Mouse (Mus musculus) heart, postnatal 0 days (tissue): ENCODE data around the gene Plch1. TPM values are rescaled to one million over a fixed set of nuclear protein-coding genes. Genes with fewer than 3 reads are reported as not detected.

Experiments used
- ATAC-seq: fragments of 200-750 bp; cut with Nextera tagmentation; 2 replicates; pipeline ENCODE4 v1.8.0; 2017; ENCODE audit warnings: low read depth, moderate number of reproducible peaks, moderate library complexity; ENCODE audit not compliant: insufficient read depth
- DNase-seq: peaks from one replicate; pipeline ENCODE4 v3.0.0-alpha.2; 2016; ENCODE audit warnings: low spot score
- H3K27ac ChIP-seq: fragments of 300-500 bp; sonication (generic); 2 replicates; pipeline ENCODE4 v1.5.1; 2014; ENCODE audit warnings: low read depth, mild to moderate bottlenecking
- H3K27me3 ChIP-seq: fragments of 300-500 bp; sonication (generic); 2 replicates; pipeline ENCODE4 v1.6.1; 2014; ENCODE audit warnings: low read length, mixed read lengths; ENCODE audit not compliant: control insufficient read depth, insufficient read depth
- H3K36me3 ChIP-seq: fragments of 300-500 bp; sonication (generic); replicated peaks from 2 replicates; pipeline ENCODE4 v1.6.1; 2014; ENCODE audit warnings: low read length, mixed read lengths; ENCODE audit not compliant: control insufficient read depth, insufficient read depth
- H3K4me1 ChIP-seq: fragments of 300-500 bp; sonication (generic); 2 replicates; pipeline ENCODE4 v1.6.1; 2014; ENCODE audit warnings: antibody characterized with exemption; ENCODE audit not compliant: control insufficient read depth, insufficient read depth
- H3K4me2 ChIP-seq: fragments of 300-500 bp; sonication (generic); 2 replicates; pipeline ENCODE4 v1.6.1; 2014; ENCODE audit warnings: low read depth, mild to moderate bottlenecking, low read length, moderate library complexity
- H3K4me3 ChIP-seq: fragments of 300-500 bp; sonication (generic); 2 replicates; pipeline ENCODE4 v1.5.1; 2014; ENCODE audit warnings: low read depth, low read length
- H3K9ac ChIP-seq: fragments of 300-500 bp; sonication (generic); replicated peaks from 2 replicates; pipeline ENCODE4 v1.6.1; 2014; ENCODE audit warnings: low read depth, low read length, mixed read lengths
- H3K9me3 ChIP-seq: fragments of 300-500 bp; sonication (generic); replicated peaks from 2 replicates; pipeline ENCODE4 v1.6.1; 2016; ENCODE audit warnings: low read length; ENCODE audit not compliant: control insufficient read depth
- CTCF ChIP-seq: IDR thresholded peaks from 2 replicates; pipeline ENCODE4 v1.5.1; 2016; ENCODE audit warnings: antibody characterized with exemption, control low read depth, low read depth
- EP300 ChIP-seq: IDR thresholded peaks from 2 replicates; pipeline ENCODE4 v1.6.1; 2016; ENCODE audit warnings: antibody characterized with exemption, low read depth
- WGBS: fragments of 180-500 bp; shearing (Covaris S2); extraction: QIAGEN DNeasy Blood & Tissue Kit; methylation state at CpG from one replicate; pipeline ENCODE4 v1.1.7; 2014; 5-methylcytosine and 5-hydroxymethylcytosine counted together
- polyA plus RNA-seq: library from polyadenylated mRNA; unstranded; fragments of >200 nt; fragmentation: Nextera tagmentation; extraction: Ambion mirVana; gene quantifications from 2 replicates; pipeline ENCODE4 v1.2.1, GENCODE M21; 2015
- total RNA-seq: library from RNA; depleted of rRNA; stranded (reverse); fragments of >200 nt; gene quantifications from 2 replicates; pipeline ENCODE4 v1.2.3, GENCODE M21; 2014; ENCODE audit warnings: low replicate concordance

Plch1 gene
- total and polyA plus RNA-seq, 2 experiments from 2014 or later, result 0.14 TPM; not detected in 1

- Histone ChIP-seq H3K4me3 (no peak overlapping the region), H3K4me2 (no peak overlapping the region), H3K36me3 (no peaks in the 10 kb centered on the region), H3K9me3 (no peaks in the 10 kb centered on the region), H3K4me1 (peaks cover 12% of the 10 kb centered on the region), H3K27ac (no peak overlapping the region), H3K27me3 (no peaks in the 10 kb centered on the region), H3K9ac (no peak overlapping the region)
- no peak for ATAC-seq
- DNase-seq, result no peak
- 82% methylated on average over 8 of the region's 8 CpGs for WGBS
- no peak for TF ChIP-seq CTCF
- TF ChIP-seq EP300, result no peak
Observed at GRCm38 (mm10) chr3:63836937-63837632, 62.2 kb downstream of the Plch1 start.

- no peak overlapping the region for H3K4me3 ChIP-seq
- no peak overlapping the region for H3K4me2 ChIP-seq
- TF ChIP-seq EP300, result no peak
- no peak for TF ChIP-seq CTCF
- H3K27ac ChIP-seq, result no peak overlapping the region
- H3K9ac ChIP-seq, result no peak overlapping the region
- no peak for ATAC-seq
- no peaks in the 10 kb centered on the region for H3K9me3 ChIP-seq
- no peaks in the 10 kb centered on the region for H3K36me3 ChIP-seq
- DNase-seq, result no peak
- H3K4me1 ChIP-seq, result peaks cover 12% of the 10 kb centered on the region
- H3K27me3 ChIP-seq, result no peaks in the 10 kb centered on the region
Observed at GRCm38 (mm10) chr3:63835816-63836215, 63.5 kb downstream of the Plch1 start.

- Histone ChIP-seq H3K4me3 (no peak overlapping the region), H3K27me3 (no peaks in the 10 kb centered on the region), H3K9me3 (no peaks in the 10 kb centered on the region), H3K36me3 (no peaks in the 10 kb centered on the region), H3K4me1 (peaks cover 6% of the 10 kb centered on the region; the same call in 1 of the 2 replicates), H3K9ac (no peak overlapping the region), H3K27ac (peak overlapping the region; percentile 18; the same call in 1 of the 2 replicates), H3K4me2 (no peak overlapping the region)
- TF ChIP-seq EP300 (no peak), CTCF (no peak)
- peak; percentile 62; the same call in 1 of the 2 replicates for ATAC-seq
- WGBS, result 6% methylated on average over 1 of the region's 1 CpGs
- peak; percentile 58 for DNase-seq
Observed at GRCm38 (mm10) chr3:63823874-63824400, 75.3 kb downstream of the Plch1 start.

- TF ChIP-seq EP300 (no peak), CTCF (no peak)
- Histone ChIP-seq H3K36me3 (no peaks in the 10 kb centered on the region), H3K4me1 (peaks cover 6% of the 10 kb centered on the region; the same call in 1 of the 2 replicates), H3K9me3 (no peaks in the 10 kb centered on the region), H3K9ac (no peak overlapping the region), H3K4me3 (no peak overlapping the region), H3K27me3 (no peaks in the 10 kb centered on the region), H3K4me2 (no peak overlapping the region), H3K27ac (no peak overlapping the region)
- DNase-seq (no peak), ATAC-seq (no peak)
Observed at GRCm38 (mm10) chr3:63822631-63823030, 76.6 kb downstream of the Plch1 start.

GRCm38 (mm10) chr3:63815131-63815530 lies 84.1 kb downstream of the Plch1 start:
- H3K4me1 ChIP-seq, result no peaks in the 10 kb centered on the region
- DNase-seq, result no peak
- WGBS, result 33% methylated on average over 3 of the region's 3 CpGs
- H3K36me3 ChIP-seq, result no peaks in the 10 kb centered on the region
- no peak overlapping the region for H3K4me2 ChIP-seq
- no peaks in the 10 kb centered on the region for H3K9me3 ChIP-seq
- no peak for ATAC-seq
- H3K27ac ChIP-seq, result no peak overlapping the region
- TF ChIP-seq CTCF (no peak), EP300 (no peak)
- no peaks in the 10 kb centered on the region for H3K27me3 ChIP-seq
- no peak overlapping the region for H3K9ac ChIP-seq
- no peak overlapping the region for H3K4me3 ChIP-seq

- no peak overlapping the region for H3K4me3 ChIP-seq
- TF ChIP-seq CTCF (no peak), EP300 (no peak)
- no peaks in the 10 kb centered on the region for H3K36me3 ChIP-seq
- no peak overlapping the region for H3K27ac ChIP-seq
- no peaks in the 10 kb centered on the region for H3K9me3 ChIP-seq
- H3K4me1 ChIP-seq, result no peaks in the 10 kb centered on the region
- ATAC-seq (no peak), DNase-seq (no peak)
- no peaks in the 10 kb centered on the region for H3K27me3 ChIP-seq
- no peak overlapping the region for H3K4me2 ChIP-seq
- no peak overlapping the region for H3K9ac ChIP-seq
- WGBS, result 54% methylated on average over 1 of the region's 1 CpGs
Observed at GRCm38 (mm10) chr3:63814203-63814602, 85.1 kb downstream of the Plch1 start.
